Mouse (Mus musculus): ENCODE measurements around the gene Rtn4r.

- no peak for TF ChIP-seq CTCF (IDR thresholded peaks at IDR 0.05 in 2 of 3, conservative IDR thresholded peaks at IDR 0.05 in 1 of 3; ENCODE audit: control insufficient read depth in 1 of 3, insufficient read depth in 1 of 3, low read depth in 2 of 3, low read length in 3 of 3, poor library complexity in 1 of 3, severe bottlenecking in 1 of 3)
- no peak for TF ChIP-seq POLR2AphosphoS2 (IDR thresholded peaks at IDR 0.05; ENCODE audit: low read length)
- no peak for TF ChIP-seq KAT2A (conservative IDR thresholded peaks at IDR 0.05; ENCODE audit: low read depth, low read length)
- TF ChIP-seq POLR2A (IDR thresholded peaks at IDR 0.05; ENCODE audit: control insufficient read depth in 1 of 2, insufficient read depth in 1 of 2, low read depth in 1 of 2, low read length in 2 of 2, poor library complexity in 1 of 2): no peak
- TF ChIP-seq RAD21 (IDR thresholded peaks at IDR 0.05; ENCODE audit: low read depth, low read length): no peak
- TF ChIP-seq GATA1 (IDR thresholded peaks at IDR 0.05; ENCODE audit: low read depth, low read length): no peak
- TF ChIP-seq ZC3H11A (IDR thresholded peaks at IDR 0.05; ENCODE audit: low read depth, low read length): no peak
- no peak for TF ChIP-seq RCOR1 (IDR thresholded peaks at IDR 0.05; ENCODE audit: low read depth, low read length)
- TF ChIP-seq NRF1 (IDR thresholded peaks at IDR 0.05; ENCODE audit: insufficient read depth, low read depth, low read length, poor library complexity, severe bottlenecking): no peak
- no peak for TF ChIP-seq ZNF384 (IDR thresholded peaks at IDR 0.05; ENCODE audit: low read depth, low read length)
- TF ChIP-seq TCF12 (IDR thresholded peaks at IDR 0.05; ENCODE audit: low read depth, low read length): no peak
- no peak; the same call in 1 of the 2 replicates for TF ChIP-seq ELF1 (IDR thresholded peaks at IDR 0.05; ENCODE audit: low read depth, low read length)
These were observed 55.3 kb downstream of the Rtn4r start for GRCm38 (mm10) chr16:18182766-18183165.
